Mouse (Mus musculus) forebrain, postnatal 0 days (tissue): ENCODE measurements around the gene Aamp. TPM values are rescaled to one million over a fixed set of nuclear protein-coding genes. Genes with fewer than 3 reads are reported as not detected.

Source experiments
- ATAC-seq: fragments of 200-750 bp; cut with Nextera tagmentation; 2 replicates; pipeline ENCODE4 v1.8.0; 2017; ENCODE audit warnings: mild to moderate bottlenecking, moderate library complexity
- DNase-seq: peaks from one replicate; pipeline ENCODE4 v3.0.0-alpha.2; 2015
- H3K27ac ChIP-seq: fragments of 300-500 bp; sonication (generic); 2 replicates; pipeline ENCODE4 v1.5.1; 2014; ENCODE audit warnings: low read depth, mild to moderate bottlenecking, antibody characterized with exemption, low read length, moderate library complexity, mixed read lengths
- H3K27me3 ChIP-seq: fragments of 300-500 bp; sonication (generic); 2 replicates; pipeline ENCODE4 v1.6.1; 2014; ENCODE audit warnings: mild to moderate bottlenecking, low read length, mixed read lengths; ENCODE audit not compliant: insufficient read depth
- H3K36me3 ChIP-seq: fragments of 300-500 bp; sonication (generic); 2 replicates; pipeline ENCODE4 v1.6.1; 2014; ENCODE audit warnings: mild to moderate bottlenecking, moderate library complexity; ENCODE audit not compliant: insufficient read depth
- H3K4me1 ChIP-seq: fragments of 300-500 bp; sonication (generic); 2 replicates; pipeline ENCODE4 v1.6.1; 2014; ENCODE audit warnings: antibody characterized with exemption; ENCODE audit not compliant: insufficient read depth
- H3K4me2 ChIP-seq: fragments of 300-500 bp; sonication (generic); 2 replicates; pipeline ENCODE4 v1.6.1; 2014; ENCODE audit warnings: low read depth, mild to moderate bottlenecking, moderate library complexity
- H3K4me3 ChIP-seq: fragments of 300-500 bp; sonication (generic); 2 replicates; pipeline ENCODE4 v1.5.1; 2014; ENCODE audit warnings: low read depth, low read length, mixed read lengths
- H3K9ac ChIP-seq: fragments of 300-500 bp; sonication (generic); 2 replicates; pipeline ENCODE4 v1.6.1; 2014; ENCODE audit warnings: mild to moderate bottlenecking
- H3K9me3 ChIP-seq: fragments of 300-500 bp; sonication (generic); 2 replicates; pipeline ENCODE4 v1.6.1; 2016; ENCODE audit warnings: low read length
- CTCF ChIP-seq: sonication (generic); IDR thresholded peaks from 2 replicates; pipeline ENCODE4 v1.5.1; 2016; ENCODE audit warnings: antibody characterized with exemption, control low read depth, low read depth
- WGBS: fragments of 180-500 bp; shearing (Covaris S2); extraction: QIAGEN DNeasy Blood & Tissue Kit; methylation state at CpG from one replicate; pipeline ENCODE4 v1.1.7; 2014; 5-methylcytosine and 5-hydroxymethylcytosine counted together
- polyA plus RNA-seq: library from polyadenylated mRNA; unstranded; fragments of >200 nt; fragmentation: Nextera tagmentation; extraction: Ambion mirVana; gene quantifications from 2 replicates; pipeline ENCODE4 v1.2.1, GENCODE M21; 2015
- total RNA-seq: library from RNA; depleted of rRNA; stranded (reverse); fragments of >200 nt; gene quantifications from 2 replicates; pipeline ENCODE4 v1.2.3, GENCODE M21; 2014

Aamp gene
- total and polyA plus RNA-seq, 2 experiments from 2014 or later, result 160 to 215 TPM

DNA sequence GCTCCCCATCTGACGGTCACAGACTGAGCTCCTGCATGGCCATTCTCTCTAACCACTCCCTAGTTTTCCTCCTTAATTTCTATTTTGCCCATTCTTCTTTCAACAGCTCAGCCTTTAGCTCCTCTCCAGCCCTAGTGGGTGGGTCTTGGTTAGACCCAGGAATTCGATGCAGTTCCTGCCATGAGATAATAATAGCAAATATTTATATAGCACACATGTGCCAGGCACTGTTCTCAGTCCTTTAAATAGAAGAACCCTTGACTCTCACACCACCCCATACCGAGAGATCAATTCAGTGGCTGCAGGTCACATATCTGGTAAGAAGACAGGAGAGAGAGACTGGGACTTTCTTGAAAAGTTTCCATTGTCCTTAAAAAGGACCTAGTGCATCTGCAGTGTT lies 36.9 kb upstream of the Aamp start:
- ATAC-seq (no peak), DNase-seq (no peak)
- 86% methylated on average over 3 of the region's 3 CpGs for WGBS
- Histone ChIP-seq H3K4me1 (no peaks in the 10 kb centered on the region), H3K36me3 (no peaks in the 10 kb centered on the region), H3K4me2 (no peak overlapping the region), H3K9ac (no peak overlapping the region), H3K27me3 (no peaks in the 10 kb centered on the region), H3K9me3 (no peaks in the 10 kb centered on the region), H3K27ac (no peak overlapping the region), H3K4me3 (no peak overlapping the region)
- TF ChIP-seq CTCF, result no peak

DNA sequence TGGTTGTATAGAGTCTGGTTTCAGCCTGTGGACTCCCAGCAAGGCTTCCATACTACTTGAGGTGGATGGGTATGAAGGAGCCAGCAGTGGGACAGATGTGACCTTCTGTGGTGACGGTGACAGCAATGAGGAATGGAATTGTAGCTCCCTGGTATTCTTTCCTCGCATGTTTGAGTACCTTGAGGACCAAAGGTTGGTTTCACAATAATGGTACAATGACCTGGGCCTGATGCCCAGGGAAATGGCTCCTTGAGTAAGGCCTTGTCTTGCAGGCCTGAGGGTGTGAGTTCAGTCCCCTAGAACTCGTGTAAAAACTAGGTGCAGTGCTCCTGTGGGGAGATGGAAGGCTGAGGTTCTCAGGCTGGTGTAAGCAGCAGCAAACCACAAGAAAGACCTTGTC lies 34.2 kb upstream of the Aamp start:
- Histone ChIP-seq H3K27ac (no peak overlapping the region), H3K4me2 (no peak overlapping the region), H3K9me3 (no peaks in the 10 kb centered on the region), H3K36me3 (no peaks in the 10 kb centered on the region), H3K9ac (no peak overlapping the region), H3K4me1 (no peaks in the 10 kb centered on the region), H3K4me3 (no peak overlapping the region), H3K27me3 (no peaks in the 10 kb centered on the region)
- no peak for TF ChIP-seq CTCF
- DNase-seq, result no peak
- no peak for ATAC-seq
- 85% methylated on average over 3 of the region's 3 CpGs for WGBS

DNA sequence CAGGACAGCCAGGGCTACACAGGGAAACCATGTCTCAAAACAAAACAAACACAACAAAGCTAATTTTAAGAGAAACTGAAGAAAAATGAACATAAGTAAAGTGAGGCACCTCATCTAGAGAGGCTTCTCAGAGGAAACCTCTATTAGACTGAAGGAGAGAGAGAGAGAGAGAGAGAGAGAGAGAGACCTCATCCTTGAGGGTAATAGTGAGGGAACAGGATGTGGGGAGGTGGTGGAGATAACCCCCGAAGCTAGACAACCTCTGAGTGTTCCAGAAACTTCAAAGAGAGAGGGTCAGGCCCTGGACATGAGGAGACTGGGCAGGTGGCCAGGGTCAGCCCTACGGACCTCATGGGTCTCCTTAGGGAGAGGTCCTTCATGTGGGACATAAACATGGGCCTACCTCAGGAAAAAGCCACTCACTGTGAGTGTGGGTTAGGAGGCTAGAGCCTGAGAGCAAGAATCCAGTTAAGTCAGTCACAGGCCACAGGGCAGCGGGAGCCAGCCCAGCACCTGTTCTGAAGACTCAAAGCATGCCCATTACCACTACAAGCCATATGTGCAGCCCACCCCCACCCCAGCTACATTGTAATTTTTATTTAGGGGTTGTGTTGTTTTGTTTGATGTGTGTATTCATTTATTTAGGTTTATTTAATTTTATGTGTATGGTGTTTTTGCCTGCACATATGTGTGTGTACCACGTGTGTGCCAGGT lies 31.7 kb upstream of the Aamp start:
- H3K27ac ChIP-seq, result no peak overlapping the region
- WGBS, result 88% methylated on average over 4 of the region's 4 CpGs
- H3K4me1 ChIP-seq, result no peaks in the 10 kb centered on the region
- DNase-seq (no peak), ATAC-seq (no peak)
- H3K9ac ChIP-seq, result no peak overlapping the region
- no peak overlapping the region for H3K4me3 ChIP-seq
- H3K27me3 ChIP-seq, result no peaks in the 10 kb centered on the region
- no peak overlapping the region for H3K4me2 ChIP-seq
- no peaks in the 10 kb centered on the region for H3K36me3 ChIP-seq
- H3K9me3 ChIP-seq, result no peaks in the 10 kb centered on the region
- TF ChIP-seq CTCF, result no peak

DNA sequence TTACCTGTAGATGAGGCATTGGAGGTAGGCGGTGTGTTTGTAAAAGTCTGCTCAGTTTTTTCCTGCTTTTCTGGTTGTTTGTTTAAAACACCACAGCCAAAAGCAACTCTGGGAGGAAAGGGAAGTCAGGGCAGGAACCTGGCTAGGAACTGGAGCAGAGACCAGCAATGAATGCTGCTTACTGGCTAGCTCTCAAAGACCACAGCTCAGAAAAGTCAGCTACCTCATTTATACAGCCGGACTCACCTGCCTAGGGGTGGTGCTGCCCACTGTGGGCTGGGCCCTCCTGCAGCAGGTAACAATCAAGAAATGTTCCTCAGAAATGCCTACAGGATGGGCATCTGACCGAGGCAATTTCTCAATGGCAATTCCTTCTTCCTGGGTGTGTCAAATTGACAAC lies 30.3 kb upstream of the Aamp start:
- no peaks in the 10 kb centered on the region for H3K27me3 ChIP-seq
- 89% methylated on average over 3 of the region's 3 CpGs for WGBS
- H3K9ac ChIP-seq, result no peak overlapping the region
- ATAC-seq (no peak), DNase-seq (no peak)
- H3K4me1 ChIP-seq, result no peaks in the 10 kb centered on the region
- H3K4me2 ChIP-seq, result no peak overlapping the region
- no peak overlapping the region for H3K27ac ChIP-seq
- H3K9me3 ChIP-seq, result no peaks in the 10 kb centered on the region
- no peaks in the 10 kb centered on the region for H3K36me3 ChIP-seq
- H3K4me3 ChIP-seq, result no peak overlapping the region
- TF ChIP-seq CTCF, result no peak

DNA sequence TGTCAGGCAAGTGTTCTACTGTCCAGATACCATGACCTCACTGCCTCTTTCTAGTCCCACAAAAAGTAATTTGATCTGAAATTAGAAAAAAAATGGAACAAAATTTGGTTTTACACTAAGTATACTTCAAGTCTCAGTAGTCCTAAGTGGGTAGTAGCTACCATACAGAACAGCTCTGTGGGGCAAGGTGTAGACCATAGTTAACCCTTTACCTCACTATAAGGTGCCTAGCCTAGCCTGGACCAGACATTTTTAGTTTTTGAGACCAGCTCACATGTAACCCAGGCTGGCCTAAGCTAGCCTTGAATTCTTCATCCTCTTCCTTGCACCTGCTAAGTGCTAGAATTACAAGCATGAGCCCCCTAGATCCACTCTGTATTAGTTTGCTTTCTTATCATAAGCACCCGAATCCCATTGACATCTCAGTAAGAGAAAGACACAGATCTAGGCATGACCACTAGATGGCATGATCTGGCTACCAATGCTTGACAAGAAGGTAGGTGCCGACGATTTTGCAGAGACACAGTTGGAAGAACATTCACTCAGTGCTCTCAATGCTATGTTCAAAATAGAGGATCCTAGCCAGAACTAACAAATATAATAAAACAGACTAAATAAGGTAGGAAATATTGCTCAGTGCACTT lies 28.6 kb upstream of the Aamp start:
- Histone ChIP-seq H3K4me1 (no peaks in the 10 kb centered on the region), H3K27ac (no peak overlapping the region), H3K4me3 (no peak overlapping the region), H3K9ac (no peak overlapping the region), H3K9me3 (no peaks in the 10 kb centered on the region), H3K4me2 (no peak overlapping the region), H3K27me3 (no peaks in the 10 kb centered on the region), H3K36me3 (no peaks in the 10 kb centered on the region)
- peak; percentile 96 for TF ChIP-seq CTCF
- peak; percentile 83 for ATAC-seq
- DNase-seq, result peak; percentile 89
- 2% methylated on average over 3 of the region's 3 CpGs for WGBS

DNA sequence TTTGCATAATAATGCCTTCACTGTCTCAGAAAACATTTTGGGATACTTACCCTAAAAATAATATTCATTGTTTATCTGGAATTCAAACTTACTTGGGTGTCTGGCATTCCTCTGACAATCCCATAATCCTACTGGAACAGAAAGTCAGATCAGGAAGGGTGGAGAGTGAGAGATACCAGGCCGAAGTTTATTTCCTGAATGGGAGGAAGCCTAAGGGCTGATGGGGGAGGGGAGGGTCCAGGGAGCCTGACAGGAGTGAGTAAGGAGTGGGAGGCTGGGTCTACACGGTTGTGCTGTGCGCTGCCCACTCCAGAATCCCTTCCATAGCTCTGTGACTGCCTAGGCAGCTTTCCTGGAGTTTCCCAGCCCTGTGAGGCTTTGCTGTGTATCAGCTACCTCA lies 25.2 kb upstream of the Aamp start:
- no peak for DNase-seq
- ATAC-seq, result no peak
- WGBS, result 66% methylated on average over 3 of the region's 3 CpGs

More for the DNA sequence above, 25.2 kb upstream of the Aamp start:
- Histone ChIP-seq H3K4me1 (no peaks in the 10 kb centered on the region), H3K4me3 (no peak overlapping the region), H3K27ac (no peak overlapping the region), H3K9ac (no peak overlapping the region), H3K4me2 (no peak overlapping the region), H3K27me3 (no peaks in the 10 kb centered on the region), H3K9me3 (no peaks in the 10 kb centered on the region), H3K36me3 (no peaks in the 10 kb centered on the region)
- no peak for TF ChIP-seq CTCF
